Mouse (Mus musculus): ENCODE measurements around the gene Pak1.

Gene Pak1

GRCm38 (mm10) chr7:97775923-97776322, 12.4 kb upstream of the Pak1 start:
- in situ Hi-C loops (cut with MboI, MseI): no loop called here

GRCm38 (mm10) chr7:97777191-97777590, 11.2 kb upstream of the Pak1 start:
- in situ Hi-C loops (cut with MboI, MseI): no loop called here

- in situ Hi-C loops (cut with MboI, MseI): no loop called here
Measured at GRCm38 (mm10) chr7:97780222-97780621, 8.1 kb upstream of the Pak1 start.

- in situ Hi-C loops (cut with MboI, MseI): no loop called here
Measured at GRCm38 (mm10) chr7:97780815-97781214, 7.5 kb upstream of the Pak1 start.

- in situ Hi-C loops (cut with MboI, MseI): no loop called here
Measured at GRCm38 (mm10) chr7:97781496-97781895, 6.8 kb upstream of the Pak1 start.

GRCm38 (mm10) chr7:97783523-97783922, 4.8 kb upstream of the Pak1 start:
- in situ Hi-C loops (cut with MboI, MseI): no loop called here

- in situ Hi-C loops (cut with MboI, MseI): no loop called here
Measured at GRCm38 (mm10) chr7:97788669-97789483, 535 bp downstream of the Pak1 start.

GRCm38 (mm10) chr7:97790272-97790671, 1.9 kb downstream of the Pak1 start:
- in situ Hi-C loops (cut with MboI, MseI): no loop called here

GRCm38 (mm10) chr7:97792324-97792723, 4.0 kb downstream of the Pak1 start:
- in situ Hi-C loops (cut with MboI, MseI): no loop called here

GRCm38 (mm10) chr7:97803116-97803515, 14.8 kb downstream of the Pak1 start:
- in situ Hi-C loops (cut with MboI, MseI): no loop called here

- in situ Hi-C loops (cut with MboI, MseI): no loop called here
Measured at GRCm38 (mm10) chr7:97804245-97805066, 16.1 kb downstream of the Pak1 start.

GRCm38 (mm10) chr7:97805067-97805365, 16.7 kb downstream of the Pak1 start:
- in situ Hi-C loops (cut with MboI, MseI): no loop called here

GRCm38 (mm10) chr7:97809307-97809706, 21.0 kb downstream of the Pak1 start:
- in situ Hi-C loops (cut with MboI, MseI): no loop called here

- in situ Hi-C loops (cut with MboI, MseI): no loop called here
Measured at GRCm38 (mm10) chr7:97821875-97822274, 33.5 kb downstream of the Pak1 start.

GRCm38 (mm10) chr7:97829091-97829490, 40.8 kb downstream of the Pak1 start:
- in situ Hi-C loops (cut with MboI, MseI): no loop called here

GRCm38 (mm10) chr7:97830739-97831138, 42.4 kb downstream of the Pak1 start:
- in situ Hi-C loops (cut with MboI, MseI): no loop called here

- in situ Hi-C loops (cut with MboI, MseI): no loop called here
Measured at GRCm38 (mm10) chr7:97832987-97833386, 44.6 kb downstream of the Pak1 start.

- in situ Hi-C loops (cut with MboI, MseI): no loop called here
Measured at GRCm38 (mm10) chr7:97838574-97838973, 50.2 kb downstream of the Pak1 start.

GRCm38 (mm10) chr7:97841311-97841710, 53.0 kb downstream of the Pak1 start:
- in situ Hi-C loops (cut with MboI, MseI): loop anchor here in 1 of 2 experiments (5.0 kb wide), 1 partner anchor 94 kb away; no protein-coding TSS in a partner anchor

GRCm38 (mm10) chr7:97842332-97842731, 54.0 kb downstream of the Pak1 start:
- in situ Hi-C loops (cut with MboI, MseI): loop anchor here in 1 of 2 experiments (5.0 kb wide), 1 partner anchor 95 kb away; no protein-coding TSS in a partner anchor

- in situ Hi-C loops (cut with MboI, MseI): loop anchor here in 1 of 2 experiments (5.0 kb wide), 1 partner anchor 96 kb away; no protein-coding TSS in a partner anchor
Measured at GRCm38 (mm10) chr7:97842806-97843570, 54.6 kb downstream of the Pak1 start.

GRCm38 (mm10) chr7:97844419-97844818, 56.1 kb downstream of the Pak1 start:
- in situ Hi-C loops (cut with MboI, MseI): loop anchor here in 1 of 2 experiments (5.0 kb wide), 1 partner anchor 97 kb away; no protein-coding TSS in a partner anchor

Data from T-helper 17 cell (primary cell).